Mouse (Mus musculus): ENCODE data around the gene Slc12a3. TPM values are rescaled to one million over a fixed set of nuclear protein-coding genes. Genes with fewer than 3 reads are reported as not detected.

The Slc12a3 gene
- polyA plus RNA-seq, 1 experiment from 2014 or later: 0.16 TPM

GRCm38 (mm10) chr8:94389531-94389930 lies 60.5 kb downstream of the Slc12a3 start:
- Histone ChIP-seq H3K4me2 (replicated peaks; ENCODE audit: low read depth) (no peak overlapping the region), H3K9me3 (ENCODE audit: control insufficient read depth) (no peaks in the 10 kb centered on the region), H3K4me3 (ENCODE audit: low read depth, low read length) (no peak overlapping the region), H3K4me1 (replicated peaks; ENCODE audit: control insufficient read depth, insufficient read depth, low read length) (no peaks in the 10 kb centered on the region), H3K27me3 (replicated peaks; ENCODE audit: control insufficient read depth, insufficient read depth, low read length) (no peaks in the 10 kb centered on the region), H3K36me3 (ENCODE audit: control insufficient read depth, insufficient read depth) (peaks cover 50% of the 10 kb centered on the region), H3K27ac (ENCODE audit: low read depth, low read length) (no peak overlapping the region), H3K9ac (ENCODE audit: low read depth, low read length) (no peak overlapping the region)
- 91% methylated on average over 6 of the region's 6 CpGs for WGBS
- ATAC-seq: no peak
- no peak for TF ChIP-seq CTCF (IDR thresholded peaks at IDR 0.05; ENCODE audit: low read depth)

GRCm38 (mm10) chr8:94390429-94390828 lies 61.4 kb downstream of the Slc12a3 start:
- WGBS: 91% methylated on average over 6 of the region's 6 CpGs
- Histone ChIP-seq H3K36me3 (ENCODE audit: control insufficient read depth, insufficient read depth) (peaks cover 59% of the 10 kb centered on the region), H3K9me3 (ENCODE audit: control insufficient read depth) (no peaks in the 10 kb centered on the region)

GRCm38 (mm10) chr8:94390910-94391309 lies 61.9 kb downstream of the Slc12a3 start:
- ATAC-seq: no peak
- Histone ChIP-seq H3K9me3 (ENCODE audit: control insufficient read depth) (no peaks in the 10 kb centered on the region), H3K4me1 (replicated peaks; ENCODE audit: control insufficient read depth, insufficient read depth, low read length) (no peaks in the 10 kb centered on the region), H3K4me2 (replicated peaks; ENCODE audit: low read depth) (no peak overlapping the region), H3K9ac (ENCODE audit: low read depth, low read length) (no peak overlapping the region), H3K27me3 (replicated peaks; ENCODE audit: control insufficient read depth, insufficient read depth, low read length) (no peaks in the 10 kb centered on the region), H3K4me3 (ENCODE audit: low read depth, low read length) (no peak overlapping the region), H3K27ac (ENCODE audit: low read depth, low read length) (no peak overlapping the region), H3K36me3 (ENCODE audit: control insufficient read depth, insufficient read depth) (peaks cover 64% of the 10 kb centered on the region)
- no peak for TF ChIP-seq CTCF (IDR thresholded peaks at IDR 0.05; ENCODE audit: low read depth)
- 94% methylated on average over 8 of the region's 8 CpGs for WGBS

More at GRCm38 (mm10) chr8:94390429-94390828, 61.4 kb downstream of the Slc12a3 start:
- H3K4me1 ChIP-seq (replicated peaks; ENCODE audit: control insufficient read depth, insufficient read depth, low read length): no peaks in the 10 kb centered on the region
- no peak overlapping the region for H3K4me2 ChIP-seq (replicated peaks; ENCODE audit: low read depth)
- ATAC-seq: no peak
- TF ChIP-seq CTCF (IDR thresholded peaks at IDR 0.05; ENCODE audit: low read depth): no peak
- H3K27ac ChIP-seq (ENCODE audit: low read depth, low read length): peak overlapping the region; percentile 7; the same call in 1 of the 2 replicates
- no peak overlapping the region for H3K4me3 ChIP-seq (ENCODE audit: low read depth, low read length)
- H3K9ac ChIP-seq (ENCODE audit: low read depth, low read length): no peak overlapping the region
- H3K27me3 ChIP-seq (replicated peaks; ENCODE audit: control insufficient read depth, insufficient read depth, low read length): no peaks in the 10 kb centered on the region

- no peaks in the 10 kb centered on the region for H3K27me3 ChIP-seq (replicated peaks; ENCODE audit: control insufficient read depth, insufficient read depth, low read length)
- H3K4me1 ChIP-seq (replicated peaks; ENCODE audit: control insufficient read depth, insufficient read depth, low read length): no peaks in the 10 kb centered on the region
- WGBS: 79% methylated on average over 12 of the region's 12 CpGs
- H3K4me2 ChIP-seq (replicated peaks; ENCODE audit: low read depth): no peak overlapping the region
- no peak overlapping the region for H3K9ac ChIP-seq (ENCODE audit: low read depth, low read length)
- H3K36me3 ChIP-seq (ENCODE audit: control insufficient read depth, insufficient read depth): peaks cover 74% of the 10 kb centered on the region
- H3K27ac ChIP-seq (ENCODE audit: low read depth, low read length): 0 out of 2 replicates have a peak overlapping the region, but pooled peaks have one; percentile 22
- H3K9me3 ChIP-seq (ENCODE audit: control insufficient read depth): no peaks in the 10 kb centered on the region
- H3K4me3 ChIP-seq (ENCODE audit: low read depth, low read length): no peak overlapping the region
- TF ChIP-seq CTCF (IDR thresholded peaks at IDR 0.05; ENCODE audit: low read depth): peak; percentile 69
- no peak for ATAC-seq
Measured at GRCm38 (mm10) chr8:94392147-94392546, 63.1 kb downstream of the Slc12a3 start.

GRCm38 (mm10) chr8:94392648-94393047 lies 63.6 kb downstream of the Slc12a3 start:
- Histone ChIP-seq H3K4me1 (replicated peaks; ENCODE audit: control insufficient read depth, insufficient read depth, low read length) (no peaks in the 10 kb centered on the region), H3K36me3 (ENCODE audit: control insufficient read depth, insufficient read depth) (peaks cover 77% of the 10 kb centered on the region), H3K4me3 (ENCODE audit: low read depth, low read length) (no peak overlapping the region), H3K9ac (ENCODE audit: low read depth, low read length) (no peak overlapping the region), H3K4me2 (replicated peaks; ENCODE audit: low read depth) (no peak overlapping the region), H3K27me3 (replicated peaks; ENCODE audit: control insufficient read depth, insufficient read depth, low read length) (no peaks in the 10 kb centered on the region), H3K9me3 (ENCODE audit: control insufficient read depth) (no peaks in the 10 kb centered on the region), H3K27ac (ENCODE audit: low read depth, low read length) (no peak overlapping the region)
- 44% methylated on average over 6 of the region's 6 CpGs for WGBS
- no peak for TF ChIP-seq CTCF (IDR thresholded peaks at IDR 0.05; ENCODE audit: low read depth)
- ATAC-seq: no peak

GRCm38 (mm10) chr8:94395851-94396540 lies 67.0 kb downstream of the Slc12a3 start:
- Histone ChIP-seq H3K4me2 (replicated peaks; ENCODE audit: low read depth) (no peak overlapping the region), H3K9me3 (ENCODE audit: control insufficient read depth) (no peaks in the 10 kb centered on the region), H3K27ac (ENCODE audit: low read depth, low read length) (no peak overlapping the region), H3K27me3 (replicated peaks; ENCODE audit: control insufficient read depth, insufficient read depth, low read length) (no peaks in the 10 kb centered on the region), H3K9ac (ENCODE audit: low read depth, low read length) (no peak overlapping the region), H3K4me1 (replicated peaks; ENCODE audit: control insufficient read depth, insufficient read depth, low read length) (no peaks in the 10 kb centered on the region), H3K4me3 (ENCODE audit: low read depth, low read length) (no peak overlapping the region), H3K36me3 (ENCODE audit: control insufficient read depth, insufficient read depth) (peaks cover 62% of the 10 kb centered on the region)
- 85% methylated on average over 6 of the region's 6 CpGs for WGBS
- ATAC-seq: no peak
- TF ChIP-seq CTCF (IDR thresholded peaks at IDR 0.05; ENCODE audit: low read depth): no peak

All from intestine, postnatal 0 days (tissue).